Mouse (Mus musculus): ENCODE measurements at regions not wholly inside any gene's neighbourhood (a gene's known extent, or its start where the extent isn't known, plus 50 kb on each side); places are given as distances from the start of the nearest gene placed in this dataset.

- Histone ChIP-seq H3K36me3 (replicated peaks; ENCODE audit: insufficient read depth, low read length) (no peaks in the 10 kb centered on the region), H3K27ac (ENCODE audit: low read depth) (no peak overlapping the region), H3K4me1 (ENCODE audit: insufficient read depth) (no peaks in the 10 kb centered on the region), H3K4me3 (ENCODE audit: low read depth, low read length) (no peak overlapping the region), H3K27me3 (ENCODE audit: insufficient read depth, low read length) (no peaks in the 10 kb centered on the region), H3K9me3 (ENCODE audit: low read length) (no peaks in the 10 kb centered on the region), H3K9ac (replicated peaks) (no peak overlapping the region), H3K4me2 (ENCODE audit: low read depth, low read length) (no peak overlapping the region)
- WGBS (ENCODE audit: insufficient replicate concordance): 85% methylated on average over 6 of the region's 6 CpGs
- no peak for TF ChIP-seq CTCF (IDR thresholded peaks at IDR 0.05; ENCODE audit: low read depth)
- no peak for TF ChIP-seq EP300 (IDR thresholded peaks at IDR 0.05; ENCODE audit: low read depth)
- no peak for ATAC-seq
- no peak for DNase-seq
These were observed 107.7 kb upstream of the Ednrb start for GRCm38 (mm10) chr14:103951899-103952298.

GRCm38 (mm10) chr14:103949950-103950349 lies 105.7 kb upstream of the Ednrb start:
- DNase-seq (no peak), ATAC-seq (no peak)
- Histone ChIP-seq H3K27ac (ENCODE audit: low read depth) (no peak overlapping the region), H3K4me3 (ENCODE audit: low read depth, low read length) (no peak overlapping the region), H3K4me2 (ENCODE audit: low read depth, low read length) (no peak overlapping the region), H3K9me3 (ENCODE audit: low read length) (no peaks in the 10 kb centered on the region), H3K4me1 (ENCODE audit: insufficient read depth) (0 out of 2 replicates have a peak, but pooled peaks cover 5% of the 10 kb centered on the region), H3K36me3 (replicated peaks; ENCODE audit: insufficient read depth, low read length) (no peaks in the 10 kb centered on the region), H3K9ac (replicated peaks) (no peak overlapping the region), H3K27me3 (ENCODE audit: insufficient read depth, low read length) (no peaks in the 10 kb centered on the region)
- TF ChIP-seq EP300 (IDR thresholded peaks at IDR 0.05; ENCODE audit: low read depth) (no peak), CTCF (IDR thresholded peaks at IDR 0.05; ENCODE audit: low read depth) (no peak)
- 26% methylated on average over 6 of the region's 6 CpGs for WGBS (ENCODE audit: insufficient replicate concordance)

GRCm38 (mm10) chr14:103948026-103948777 lies 104.0 kb upstream of the Ednrb start:
- no peak for TF ChIP-seq CTCF (IDR thresholded peaks at IDR 0.05; ENCODE audit: low read depth)
- no peak for TF ChIP-seq EP300 (IDR thresholded peaks at IDR 0.05; ENCODE audit: low read depth)
- DNase-seq: no peak
- no peak overlapping the region for H3K27ac ChIP-seq (ENCODE audit: low read depth)
- H3K9ac ChIP-seq (replicated peaks): no peak overlapping the region
- WGBS (ENCODE audit: insufficient replicate concordance): 62% methylated on average over 3 of the region's 3 CpGs
- 0 out of 2 replicates have a peak, but pooled peaks cover 5% of the 10 kb centered on the region for H3K4me1 ChIP-seq (ENCODE audit: insufficient read depth)
- H3K27me3 ChIP-seq (ENCODE audit: insufficient read depth, low read length): no peaks in the 10 kb centered on the region
- no peaks in the 10 kb centered on the region for H3K36me3 ChIP-seq (replicated peaks; ENCODE audit: insufficient read depth, low read length)
- no peak overlapping the region for H3K4me2 ChIP-seq (ENCODE audit: low read depth, low read length)
- no peak overlapping the region for H3K4me3 ChIP-seq (ENCODE audit: low read depth, low read length)
- no peaks in the 10 kb centered on the region for H3K9me3 ChIP-seq (ENCODE audit: low read length)
- ATAC-seq: no peak

DNA sequence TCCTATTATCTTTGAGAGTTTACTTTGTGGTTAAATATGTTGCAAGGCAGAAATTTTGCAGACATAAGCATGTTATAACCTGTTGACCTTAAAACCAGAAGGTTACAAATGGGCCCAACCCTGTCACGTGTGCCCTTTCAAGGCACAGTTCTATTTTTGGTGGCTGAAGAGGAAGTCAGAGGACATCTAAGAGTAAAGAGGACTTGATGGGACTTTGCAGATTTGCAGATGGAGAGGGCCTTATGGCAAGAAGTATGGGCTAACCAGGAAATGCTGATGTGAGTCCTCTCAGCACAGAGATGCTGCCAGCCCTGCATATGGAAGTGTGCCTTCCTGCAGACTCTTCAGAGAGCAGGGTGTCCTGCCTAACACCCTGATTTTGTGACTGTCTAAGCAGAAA lies 101.6 kb upstream of the Ednrb start:
- H3K27me3 ChIP-seq (ENCODE audit: insufficient read depth, low read length): no peaks in the 10 kb centered on the region
- no peak overlapping the region for H3K27ac ChIP-seq (ENCODE audit: low read depth)
- no peak overlapping the region for H3K4me2 ChIP-seq (ENCODE audit: low read depth, low read length)
- H3K4me3 ChIP-seq (ENCODE audit: low read depth, low read length): no peak overlapping the region
- H3K9me3 ChIP-seq (ENCODE audit: low read length): no peaks in the 10 kb centered on the region
- H3K9ac ChIP-seq (replicated peaks): no peak overlapping the region
- ATAC-seq: peak; percentile 53
- no peak for DNase-seq
- WGBS (ENCODE audit: insufficient replicate concordance): 24% methylated on average over 1 of the region's 1 CpGs
- TF ChIP-seq CTCF (IDR thresholded peaks at IDR 0.05; ENCODE audit: low read depth) (no peak), EP300 (IDR thresholded peaks at IDR 0.05; ENCODE audit: low read depth) (no peak)
- no peaks in the 10 kb centered on the region for H3K36me3 ChIP-seq (replicated peaks; ENCODE audit: insufficient read depth, low read length)
- 0 out of 2 replicates have a peak, but pooled peaks cover 5% of the 10 kb centered on the region for H3K4me1 ChIP-seq (ENCODE audit: insufficient read depth)

DNA sequence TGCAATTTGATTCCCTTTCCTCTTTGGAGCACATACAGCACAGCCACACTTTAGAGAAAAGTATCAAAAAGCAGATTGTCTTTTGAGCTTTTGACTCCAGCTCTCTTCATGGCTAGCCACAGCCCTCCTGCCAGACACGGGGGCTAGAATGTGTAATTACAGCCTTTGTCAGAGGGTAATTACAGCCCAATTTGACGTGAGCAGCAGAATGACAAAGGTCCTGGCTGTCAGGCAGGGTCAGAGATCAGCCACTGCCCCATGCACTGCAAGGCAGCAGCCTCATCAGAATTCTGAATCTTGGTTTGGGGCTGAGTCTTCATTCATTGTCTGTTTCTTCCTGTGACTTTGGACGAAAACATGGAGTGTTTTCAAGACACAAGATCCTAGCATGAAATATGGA lies 95.7 kb upstream of the Ednrb start:
- Histone ChIP-seq H3K27ac (ENCODE audit: low read depth) (no peak overlapping the region), H3K9ac (replicated peaks) (no peak overlapping the region), H3K4me1 (ENCODE audit: insufficient read depth) (no peaks in the 10 kb centered on the region), H3K9me3 (ENCODE audit: low read length) (no peaks in the 10 kb centered on the region), H3K4me3 (ENCODE audit: low read depth, low read length) (no peak overlapping the region), H3K4me2 (ENCODE audit: low read depth, low read length) (no peak overlapping the region), H3K27me3 (ENCODE audit: insufficient read depth, low read length) (no peaks in the 10 kb centered on the region), H3K36me3 (replicated peaks; ENCODE audit: insufficient read depth, low read length) (no peaks in the 10 kb centered on the region)
- 34% methylated on average over 3 of the region's 3 CpGs for WGBS (ENCODE audit: insufficient replicate concordance)
- ATAC-seq (no peak), DNase-seq (no peak)
- TF ChIP-seq EP300 (IDR thresholded peaks at IDR 0.05; ENCODE audit: low read depth) (no peak), CTCF (IDR thresholded peaks at IDR 0.05; ENCODE audit: low read depth) (no peak)

DNA sequence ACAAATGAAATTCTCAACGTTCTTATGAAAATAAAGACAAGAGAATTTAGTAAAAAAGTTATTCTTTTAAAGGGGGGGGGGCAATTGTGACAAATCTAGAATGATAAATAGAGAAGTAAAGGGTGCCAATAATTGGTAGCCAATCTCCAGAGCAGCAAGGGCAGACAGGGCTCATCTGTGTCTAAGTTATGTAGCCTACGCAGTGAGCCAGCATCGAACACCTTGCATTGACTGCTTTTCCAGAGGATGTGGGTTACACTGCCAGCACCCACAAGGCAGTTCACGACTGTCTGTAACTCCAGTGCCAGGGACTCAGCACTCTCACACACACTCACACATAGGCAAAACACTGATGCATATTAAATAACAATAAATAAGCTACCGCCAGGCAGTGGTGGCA lies 94.7 kb upstream of the Ednrb start:
- Histone ChIP-seq H3K9me3 (ENCODE audit: low read length) (no peaks in the 10 kb centered on the region), H3K27me3 (ENCODE audit: insufficient read depth, low read length) (no peaks in the 10 kb centered on the region), H3K4me3 (ENCODE audit: low read depth, low read length) (no peak overlapping the region), H3K27ac (ENCODE audit: low read depth) (no peak overlapping the region), H3K36me3 (replicated peaks; ENCODE audit: insufficient read depth, low read length) (no peaks in the 10 kb centered on the region), H3K9ac (replicated peaks) (no peak overlapping the region), H3K4me1 (ENCODE audit: insufficient read depth) (no peaks in the 10 kb centered on the region), H3K4me2 (ENCODE audit: low read depth, low read length) (no peak overlapping the region)
- ATAC-seq: no peak
- no peak for DNase-seq
- TF ChIP-seq CTCF (IDR thresholded peaks at IDR 0.05; ENCODE audit: low read depth) (no peak), EP300 (IDR thresholded peaks at IDR 0.05; ENCODE audit: low read depth) (no peak)
- WGBS (ENCODE audit: insufficient replicate concordance): 79% methylated on average over 5 of the region's 5 CpGs

All from liver, postnatal 0 days (tissue).